Mouse (Mus musculus) embryonic facial prominence, embryonic 11.5 days (tissue): ENCODE results near the gene Tmem38b. TPM values are rescaled to one million over a fixed set of nuclear protein-coding genes. Genes with fewer than 3 reads are reported as not detected.
"Not testable (repeated sequence)": the region's sequence is repeated elsewhere in the genome, so short reads cannot be mapped to it uniquely, and the experiment has no call there.

Experiments
- ATAC-seq: fragments of 200-750 bp; cut with Nextera tagmentation; replicated peaks from 2 replicates; pipeline ENCODE4 v1.8.0; 2017; ENCODE audit warnings: low read depth; ENCODE audit not compliant: insufficient number of reproducible peaks, low FRiP score, low TSS enrichment
- DNase-seq: peaks from one replicate; pipeline ENCODE4 v3.0.0-alpha.2; 2015; ENCODE audit warnings: low spot score
- H3K27ac ChIP-seq: fragments of 300-500 bp; sonication (generic); replicated peaks from 2 replicates; pipeline ENCODE4 v1.5.1; 2014; ENCODE audit warnings: mild to moderate bottlenecking, low read depth, low read length, control low read depth
- H3K27me3 ChIP-seq: fragments of 300-500 bp; sonication (generic); 2 replicates; pipeline ENCODE4 v1.6.1; 2014; ENCODE audit warnings: mild to moderate bottlenecking, low read length, moderate library complexity, mixed read lengths; ENCODE audit not compliant: control insufficient read depth, insufficient read depth
- H3K36me3 ChIP-seq: fragments of 300-500 bp; sonication (generic); replicated peaks from 2 replicates; pipeline ENCODE4 v1.6.1; 2014; ENCODE audit warnings: low read depth, mild to moderate bottlenecking, low read length, moderate library complexity, mixed read lengths; ENCODE audit not compliant: control insufficient read depth, insufficient read depth
- H3K4me1 ChIP-seq: fragments of 300-500 bp; sonication (generic); 2 replicates; pipeline ENCODE4 v1.6.1; 2014; ENCODE audit warnings: low read length, mixed read lengths; ENCODE audit not compliant: control insufficient read depth, insufficient read depth
- H3K4me2 ChIP-seq: fragments of 300-500 bp; sonication (generic); 2 replicates; pipeline ENCODE4 v1.6.1; 2014; ENCODE audit warnings: low read depth, mild to moderate bottlenecking, control low read depth, low read length, moderate library complexity
- H3K4me3 ChIP-seq: fragments of 300-500 bp; sonication (generic); 2 replicates; pipeline ENCODE4 v1.5.1; 2014; ENCODE audit warnings: low read depth, low read length, control low read depth
- H3K9ac ChIP-seq: fragments of 300-500 bp; sonication (generic); replicated peaks from 2 replicates; pipeline ENCODE4 v1.6.1; 2014; ENCODE audit warnings: mild to moderate bottlenecking, control low read depth, low read length
- H3K9me3 ChIP-seq: fragments of 300-500 bp; sonication (generic); replicated peaks from 2 replicates; pipeline ENCODE4 v1.6.1; 2016; ENCODE audit warnings: mild to moderate bottlenecking, low read length, inconsistent platforms, mixed read lengths; ENCODE audit not compliant: control insufficient read depth
- WGBS: fragments of 180-500 bp; shearing (Covaris S2); extraction: QIAGEN DNeasy Blood & Tissue Kit; methylation state at CpG from one replicate; pipeline ENCODE4 v1.1.7; 2014; 5-methylcytosine and 5-hydroxymethylcytosine counted together
- polyA plus RNA-seq: library from polyadenylated mRNA; unstranded; fragments of >200 nt; fragmentation: Nextera tagmentation; extraction: Ambion mirVana; gene quantifications from 2 replicates; pipeline ENCODE4 v1.2.1, GENCODE M21; 2014

Tmem38b gene
- polyA plus RNA-seq, 1 experiment from 2014 or later = 9.6 TPM

DNA sequence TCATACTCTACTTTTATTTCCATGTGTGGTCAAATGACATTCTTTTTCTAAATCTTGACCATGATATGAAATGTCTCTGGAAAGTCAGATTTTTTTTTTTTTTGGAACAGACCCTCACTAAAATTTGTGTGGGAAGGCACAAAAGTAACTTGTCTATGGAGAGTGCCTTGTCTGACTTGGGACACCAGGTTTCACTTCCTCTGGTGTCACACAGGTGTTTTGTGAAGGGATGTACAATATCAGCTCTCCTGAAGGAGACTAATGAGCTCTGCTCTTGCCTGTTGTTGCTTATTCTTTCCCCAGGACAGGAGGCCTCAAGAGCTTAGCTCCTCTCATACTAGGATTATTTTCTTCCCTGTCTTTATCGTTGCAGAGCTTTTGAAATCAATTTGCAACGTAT lies 30.8 kb upstream of the Tmem38b start:
- Histone ChIP-seq H3K27ac (no peak overlapping the region), H3K4me3 (no peak overlapping the region), H3K9ac (no peak overlapping the region), H3K27me3 (no peaks in the 10 kb centered on the region), H3K9me3 (no peaks in the 10 kb centered on the region), H3K4me1 (peaks cover 4% of the 10 kb centered on the region; the same call in 1 of the 2 replicates), H3K36me3 (no peaks in the 10 kb centered on the region), H3K4me2 (no peak overlapping the region)
- WGBS = 50% methylated on average over 2 of the region's 2 CpGs
- ATAC-seq (no peak), DNase-seq (no peak)

DNA sequence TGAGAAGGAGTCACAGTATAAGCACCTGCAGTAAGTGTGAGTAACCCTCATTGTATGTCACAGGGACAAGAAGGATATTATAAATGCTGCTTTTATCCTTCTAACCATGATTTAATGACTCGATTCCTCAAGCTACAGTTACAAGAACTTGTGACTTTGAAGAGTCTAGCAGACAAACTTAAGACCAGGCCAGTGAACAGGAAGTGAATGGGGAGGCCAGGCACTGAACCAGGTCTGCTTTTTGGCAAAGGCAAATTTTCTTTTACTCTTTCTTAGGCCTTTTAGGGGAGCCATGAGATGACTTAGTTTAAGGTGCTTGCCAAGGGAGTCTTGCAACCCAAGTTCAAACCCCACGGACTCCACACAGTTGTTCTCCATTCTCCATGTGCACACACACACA lies 30.1 kb upstream of the Tmem38b start:
- 88% methylated on average over 2 of the region's 2 CpGs for WGBS
- H3K4me1 ChIP-seq = peaks cover 4% of the 10 kb centered on the region; the same call in 1 of the 2 replicates
- ATAC-seq = no peak
- no peak overlapping the region for H3K9ac ChIP-seq
- no peaks in the 10 kb centered on the region for H3K36me3 ChIP-seq
- no peak for DNase-seq
- no peak overlapping the region for H3K4me3 ChIP-seq
- no peaks in the 10 kb centered on the region for H3K9me3 ChIP-seq
- H3K27ac ChIP-seq = no peak overlapping the region
- no peak overlapping the region for H3K4me2 ChIP-seq
- no peaks in the 10 kb centered on the region for H3K27me3 ChIP-seq

GRCm38 (mm10) chr4:53796865-53797772 lies 28.7 kb upstream of the Tmem38b start:
- no peaks in the 10 kb centered on the region for H3K36me3 ChIP-seq
- H3K27ac ChIP-seq = no peak overlapping the region
- H3K27me3 ChIP-seq = no peaks in the 10 kb centered on the region
- ATAC-seq (peak; percentile 80; the same call in 1 of the 2 replicates), DNase-seq (peak; percentile 37)
- no peak overlapping the region for H3K4me3 ChIP-seq
- WGBS = 17% methylated on average over 18 of the region's 18 CpGs
- no peak overlapping the region for H3K9ac ChIP-seq
- H3K4me1 ChIP-seq = peaks cover 4% of the 10 kb centered on the region; the same call in 1 of the 2 replicates
- no peak overlapping the region for H3K4me2 ChIP-seq
- no peaks in the 10 kb centered on the region for H3K9me3 ChIP-seq

DNA sequence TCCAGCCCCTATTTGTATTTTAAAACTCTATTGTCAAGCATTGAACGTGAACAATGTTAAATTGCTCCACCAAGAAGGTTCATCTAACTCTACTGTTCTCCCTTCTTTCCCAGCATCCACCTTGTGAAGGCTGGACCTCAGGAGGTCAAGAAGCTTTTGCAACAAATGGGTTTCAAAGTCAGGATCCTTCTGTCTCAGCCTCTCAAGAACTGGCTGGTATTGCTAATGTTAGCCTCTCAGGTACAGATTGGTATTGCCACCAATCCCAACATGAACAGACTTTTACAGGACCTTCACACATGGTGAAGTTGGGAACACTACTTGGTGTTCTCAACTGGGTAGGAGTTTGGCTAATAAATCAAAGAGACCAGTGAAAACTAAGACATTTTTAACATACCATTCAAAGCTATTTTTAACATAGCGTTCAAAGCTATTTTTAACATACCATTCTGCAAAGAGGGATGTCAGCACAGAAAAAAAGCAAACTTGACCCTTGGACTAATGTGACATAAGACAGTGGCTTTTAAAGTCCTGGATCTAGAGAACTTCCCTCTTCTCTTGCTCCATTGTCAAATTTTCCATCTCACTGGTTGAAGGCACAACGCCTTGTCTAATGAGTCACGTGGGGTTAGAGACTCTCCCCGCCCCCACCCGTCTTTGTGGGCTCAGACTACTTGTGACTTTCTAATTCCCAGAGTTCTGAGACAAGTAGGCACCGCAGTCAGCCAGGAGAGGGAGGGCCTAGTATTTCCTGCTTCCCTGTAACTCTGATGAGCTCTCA lies 26.8 kb upstream of the Tmem38b start:
- Histone ChIP-seq H3K4me2 (no peak overlapping the region), H3K4me3 (no peak overlapping the region), H3K27me3 (no peaks in the 10 kb centered on the region), H3K27ac (no peak overlapping the region), H3K4me1 (peaks cover 4% of the 10 kb centered on the region; the same call in 1 of the 2 replicates), H3K36me3 (no peaks in the 10 kb centered on the region), H3K9ac (no peak overlapping the region), H3K9me3 (no peaks in the 10 kb centered on the region)
- ATAC-seq (no peak), DNase-seq (no peak)
- 57% methylated on average over 7 of the region's 7 CpGs for WGBS

DNA sequence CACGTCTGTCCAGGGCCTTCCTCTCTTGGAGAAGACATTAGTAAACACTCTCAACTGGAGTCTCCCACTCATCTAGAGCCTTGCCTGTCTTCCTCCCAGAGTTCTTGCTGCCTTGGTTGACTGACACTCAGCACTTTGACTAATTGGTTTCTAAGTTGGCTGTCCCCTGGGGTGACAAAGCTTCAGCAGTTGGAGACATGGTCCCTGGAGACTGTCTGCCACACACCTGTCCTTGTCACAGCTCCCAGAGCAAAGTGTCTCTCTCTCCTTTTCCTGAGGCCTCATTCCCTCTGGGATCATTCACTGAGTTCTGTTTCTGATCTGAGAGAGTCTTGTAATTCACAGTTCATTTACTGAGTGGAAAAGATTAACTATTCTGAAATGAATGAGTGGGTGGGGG lies 26.1 kb upstream of the Tmem38b start:
- WGBS = 44% methylated on average over 1 of the region's 1 CpGs
- peaks cover 4% of the 10 kb centered on the region; the same call in 1 of the 2 replicates for H3K4me1 ChIP-seq
- no peak overlapping the region for H3K27ac ChIP-seq

GRCm38 (mm10) chr4:53803674-53804073 lies 22.2 kb upstream of the Tmem38b start:
- not testable (repeated sequence) for H3K4me3 ChIP-seq, H3K4me1 ChIP-seq, H3K4me2 ChIP-seq, DNase-seq, H3K9ac ChIP-seq, H3K9me3 ChIP-seq, ATAC-seq, H3K27me3 ChIP-seq, H3K27ac ChIP-seq, H3K36me3 ChIP-seq
- WGBS = 95% methylated on average over 7 of the region's 8 CpGs

More for the DNA sequence above, 26.1 kb upstream of the Tmem38b start:
- Histone ChIP-seq H3K27me3 (no peaks in the 10 kb centered on the region), H3K4me3 (no peak overlapping the region), H3K36me3 (no peaks in the 10 kb centered on the region), H3K9ac (no peak overlapping the region), H3K4me2 (no peak overlapping the region), H3K9me3 (no peaks in the 10 kb centered on the region)
- no peak for ATAC-seq
- DNase-seq = no peak

DNA sequence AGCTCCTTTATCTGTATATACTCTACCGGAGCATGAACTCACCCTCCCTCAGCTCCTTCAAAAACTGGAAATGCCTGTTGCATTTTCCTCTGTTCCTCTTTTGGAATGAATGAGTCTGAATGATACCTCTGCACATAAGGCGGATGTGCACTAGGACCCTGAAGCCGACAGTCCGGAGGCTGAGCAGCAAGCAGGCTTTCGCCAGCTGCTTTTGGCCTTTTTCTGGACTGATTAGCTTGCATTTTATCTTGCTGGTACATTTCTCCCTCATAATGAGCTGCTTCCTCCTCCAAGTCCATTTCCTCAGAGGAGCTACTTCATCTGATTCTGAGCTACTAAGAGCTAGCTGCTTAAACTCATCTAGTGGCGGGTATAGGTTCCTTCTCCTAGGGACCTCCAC lies 19.4 kb upstream of the Tmem38b start:
- not testable (repeated sequence) for H3K4me2 ChIP-seq, H3K9me3 ChIP-seq, H3K4me3 ChIP-seq, H3K36me3 ChIP-seq, DNase-seq, ATAC-seq, H3K27me3 ChIP-seq, H3K9ac ChIP-seq, H3K4me1 ChIP-seq, H3K27ac ChIP-seq
- 81% methylated on average over 6 of the region's 6 CpGs for WGBS

DNA sequence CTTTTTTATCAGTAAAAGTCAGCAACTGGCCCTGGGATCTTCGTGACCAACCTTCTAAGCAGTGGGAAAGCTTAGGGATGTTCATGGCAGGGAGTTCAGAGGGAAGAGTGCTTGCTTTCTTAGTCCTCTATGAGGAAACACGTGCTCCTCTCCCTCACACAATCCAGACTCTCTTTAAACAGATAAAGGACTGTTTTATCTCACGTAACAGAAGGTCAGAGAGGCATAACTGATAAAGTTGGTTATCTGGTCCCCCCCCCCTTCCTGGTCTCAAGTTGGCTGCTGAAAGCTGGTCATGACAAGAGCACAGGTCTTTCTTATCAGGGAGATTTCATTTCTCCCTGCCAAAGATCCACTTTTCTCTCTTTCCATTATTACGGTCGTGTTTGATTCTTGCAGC lies 7.5 kb upstream of the Tmem38b start:
- Histone ChIP-seq H3K36me3 (no peaks in the 10 kb centered on the region), H3K4me3 (no peak overlapping the region), H3K27ac (no peak overlapping the region), H3K9me3 (no peaks in the 10 kb centered on the region), H3K4me2 (no peak overlapping the region), H3K9ac (no peak overlapping the region), H3K27me3 (no peaks in the 10 kb centered on the region), H3K4me1 (no peaks in the 10 kb centered on the region)
- 71% methylated on average over 5 of the region's 5 CpGs for WGBS
- no peak for DNase-seq
- no peak for ATAC-seq
